Mouse (Mus musculus): ENCODE results near the gene Pax8. TPM values are rescaled to one million over a fixed set of nuclear protein-coding genes. Genes with fewer than 3 reads are reported as not detected.

Gene Pax8
- polyA plus RNA-seq, 1 experiment, result not detected

GRCm38 (mm10) chr2:24386158-24386963 is 89.0 kb downstream of the Pax8 start:
- no peak overlapping the region for H3K4me3 ChIP-seq
- TF ChIP-seq TCF12 (IDR thresholded peaks at IDR 0.05; ENCODE audit: insufficient read depth, poor library complexity, severe bottlenecking), result no peak
- TF ChIP-seq TCF3 (IDR thresholded peaks at IDR 0.05; ENCODE audit: insufficient read length, low read depth), result no peak
- TF ChIP-seq POLR2A (IDR thresholded peaks at IDR 0.05; ENCODE audit: insufficient read length, low read depth), result no peak
- no peaks in the 10 kb centered on the region for H3K36me3 ChIP-seq (ENCODE audit: control insufficient read depth, insufficient read depth)
- H3K27me3 ChIP-seq (ENCODE audit: control insufficient read depth, insufficient read depth, insufficient read length), result no peaks in the 10 kb centered on the region
- H3ac ChIP-seq (ENCODE audit: control insufficient read depth, insufficient read length), result no peak overlapping the region
- H3K4me2 ChIP-seq (ENCODE audit: low read depth), result no peak overlapping the region
- H3K79me2 ChIP-seq (ENCODE audit: control insufficient read depth, insufficient read depth), result no peaks in the 10 kb centered on the region

- H3K79me2 ChIP-seq (ENCODE audit: control insufficient read depth, insufficient read depth), result no peaks in the 10 kb centered on the region
- H3K4me3 ChIP-seq, result no peak overlapping the region
- H3K27me3 ChIP-seq (ENCODE audit: control insufficient read depth, insufficient read depth, insufficient read length), result no peaks in the 10 kb centered on the region
- no peak overlapping the region for H3K4me2 ChIP-seq (ENCODE audit: low read depth)
- H3K36me3 ChIP-seq (ENCODE audit: control insufficient read depth, insufficient read depth), result no peaks in the 10 kb centered on the region
- no peak for TF ChIP-seq TCF3 (IDR thresholded peaks at IDR 0.05; ENCODE audit: insufficient read length, low read depth)
- no peak for TF ChIP-seq MYOD1 (IDR thresholded peaks at IDR 0.05; ENCODE audit: control insufficient read depth in 1 of 3, insufficient read length in 2 of 3, low read depth in 2 of 3)
- no peak for TF ChIP-seq MYOG (IDR thresholded peaks at IDR 0.05; ENCODE audit: control insufficient read depth in 1 of 3, insufficient read depth in 1 of 3, insufficient read length in 2 of 3, low read depth in 2 of 3)
- TF ChIP-seq REST (IDR thresholded peaks at IDR 0.05; ENCODE audit: insufficient read depth, insufficient read length), result no peak
- TF ChIP-seq SRF (IDR thresholded peaks at IDR 0.05; ENCODE audit: control insufficient read depth, insufficient read length, low read depth), result no peak
- TF ChIP-seq TCF12 (IDR thresholded peaks at IDR 0.05; ENCODE audit: insufficient read depth, poor library complexity, severe bottlenecking), result no peak
- no peak for TF ChIP-seq CEBPB (IDR thresholded peaks at IDR 0.05; ENCODE audit: insufficient read depth, poor library complexity, severe bottlenecking)
- TF ChIP-seq MAX (IDR thresholded peaks at IDR 0.05; ENCODE audit: low read depth), result no peak
- TF ChIP-seq POLR2AphosphoS2 (IDR thresholded peaks at IDR 0.05; ENCODE audit: insufficient read length, low read depth), result no peak
- TF ChIP-seq USF1 (IDR thresholded peaks at IDR 0.05; ENCODE audit: low read depth), result no peak
- no peak for TF ChIP-seq POLR2A (IDR thresholded peaks at IDR 0.05; ENCODE audit: insufficient read length, low read depth)
- H3ac ChIP-seq (ENCODE audit: control insufficient read depth, insufficient read length), result no peak overlapping the region
Measured at GRCm38 (mm10) chr2:24385111-24385961, 90.1 kb downstream of the Pax8 start.

- Histone ChIP-seq H3K4me3 (no peak overlapping the region), H3K27me3 (ENCODE audit: control insufficient read depth, insufficient read depth, insufficient read length) (no peaks in the 10 kb centered on the region), H3ac (ENCODE audit: control insufficient read depth, insufficient read length) (no peak overlapping the region), H3K36me3 (ENCODE audit: control insufficient read depth, insufficient read depth) (no peaks in the 10 kb centered on the region), H3K79me2 (ENCODE audit: control insufficient read depth, insufficient read depth) (no peaks in the 10 kb centered on the region), H3K4me2 (ENCODE audit: low read depth) (no peak overlapping the region)
- TF ChIP-seq E2F4 (IDR thresholded peaks at IDR 0.05; ENCODE audit: insufficient read depth), result no peak
- TF ChIP-seq MYOG (IDR thresholded peaks at IDR 0.05; ENCODE audit: control insufficient read depth in 1 of 3, insufficient read depth in 1 of 3, insufficient read length in 2 of 3, low read depth in 2 of 3), result no peak
- TF ChIP-seq USF1 (IDR thresholded peaks at IDR 0.05; ENCODE audit: low read depth), result no peak
- no peak for TF ChIP-seq POLR2AphosphoS2 (IDR thresholded peaks at IDR 0.05; ENCODE audit: insufficient read length, low read depth)
- no peak for TF ChIP-seq MAX (IDR thresholded peaks at IDR 0.05; ENCODE audit: low read depth)
- TF ChIP-seq CEBPB (IDR thresholded peaks at IDR 0.05; ENCODE audit: insufficient read depth, poor library complexity, severe bottlenecking), result no peak
- TF ChIP-seq MYOD1 (IDR thresholded peaks at IDR 0.05; ENCODE audit: control insufficient read depth in 1 of 3, insufficient read length in 2 of 3, low read depth in 2 of 3), result no peak
- no peak for TF ChIP-seq POLR2A (IDR thresholded peaks at IDR 0.05; ENCODE audit: insufficient read length, low read depth)
- no peak for TF ChIP-seq TCF12 (IDR thresholded peaks at IDR 0.05; ENCODE audit: insufficient read depth, poor library complexity, severe bottlenecking)
- no peak for TF ChIP-seq SRF (IDR thresholded peaks at IDR 0.05; ENCODE audit: control insufficient read depth, insufficient read length, low read depth)
- no peak for TF ChIP-seq REST (IDR thresholded peaks at IDR 0.05; ENCODE audit: insufficient read depth, insufficient read length)
- no peak for TF ChIP-seq TCF3 (IDR thresholded peaks at IDR 0.05; ENCODE audit: insufficient read length, low read depth)
Measured at GRCm38 (mm10) chr2:24384393-24384792, 91.0 kb downstream of the Pax8 start.

DNA sequence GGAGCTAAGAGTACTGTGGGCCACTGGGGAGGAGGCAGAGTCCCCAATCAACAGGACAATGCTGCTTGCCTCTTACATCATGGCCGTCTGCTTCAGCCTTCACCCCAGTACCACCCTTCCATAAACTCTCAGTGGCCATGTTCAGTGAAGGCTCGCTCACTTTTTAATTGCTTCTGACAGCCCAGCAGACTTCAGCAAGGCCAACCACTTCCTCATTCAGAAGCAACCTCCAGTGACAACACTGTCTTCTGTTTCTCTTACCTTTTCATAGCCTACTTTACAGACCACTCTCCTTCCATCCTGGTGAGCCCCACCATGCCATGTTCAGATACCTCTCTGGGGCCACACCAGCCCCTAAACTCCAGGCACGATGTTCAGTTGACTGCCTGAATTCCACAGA is 91.8 kb downstream of the Pax8 start:
- no peaks in the 10 kb centered on the region for H3K79me2 ChIP-seq (ENCODE audit: control insufficient read depth, insufficient read depth)
- no peak overlapping the region for H3K4me2 ChIP-seq (ENCODE audit: low read depth)
- no peak overlapping the region for H3K4me3 ChIP-seq
- no peak overlapping the region for H3ac ChIP-seq (ENCODE audit: control insufficient read depth, insufficient read length)
- H3K36me3 ChIP-seq (ENCODE audit: control insufficient read depth, insufficient read depth), result no peaks in the 10 kb centered on the region
- H3K27me3 ChIP-seq (ENCODE audit: control insufficient read depth, insufficient read depth, insufficient read length), result no peaks in the 10 kb centered on the region
- TF ChIP-seq REST (IDR thresholded peaks at IDR 0.05; ENCODE audit: insufficient read depth, insufficient read length) (no peak), SRF (IDR thresholded peaks at IDR 0.05; ENCODE audit: control insufficient read depth, insufficient read length, low read depth) (no peak), POLR2A (IDR thresholded peaks at IDR 0.05; ENCODE audit: insufficient read length, low read depth) (no peak), CEBPB (IDR thresholded peaks at IDR 0.05; ENCODE audit: insufficient read depth, poor library complexity, severe bottlenecking) (no peak), POLR2AphosphoS2 (IDR thresholded peaks at IDR 0.05; ENCODE audit: insufficient read length, low read depth) (no peak), MYOG (IDR thresholded peaks at IDR 0.05; ENCODE audit: control insufficient read depth in 1 of 3, insufficient read depth in 1 of 3, insufficient read length in 2 of 3, low read depth in 2 of 3) (no peak), MAX (IDR thresholded peaks at IDR 0.05; ENCODE audit: low read depth) (no peak), USF1 (IDR thresholded peaks at IDR 0.05; ENCODE audit: low read depth) (no peak), E2F4 (IDR thresholded peaks at IDR 0.05; ENCODE audit: insufficient read depth) (no peak), TCF3 (IDR thresholded peaks at IDR 0.05; ENCODE audit: insufficient read length, low read depth) (no peak), MYOD1 (IDR thresholded peaks at IDR 0.05; ENCODE audit: control insufficient read depth in 1 of 3, insufficient read length in 2 of 3, low read depth in 2 of 3) (no peak), TCF12 (IDR thresholded peaks at IDR 0.05; ENCODE audit: insufficient read depth, poor library complexity, severe bottlenecking) (no peak)
